Mouse (Mus musculus): Measurements from ENCODE around the gene Cgn.

- no peak for TF ChIP-seq EP300 (IDR thresholded peaks at IDR 0.05; ENCODE audit: low read depth)
- no peak for TF ChIP-seq CTCF (IDR thresholded peaks at IDR 0.05; ENCODE audit: low read depth)
These were observed 28.4 kb upstream of the Cgn start for GRCm38 (mm10) chr3:94814663-94815062.
